Mouse (Mus musculus) liver, embryonic 11.5 days (tissue): ENCODE measurements around the gene Best1. TPM values are rescaled to one million over a fixed set of nuclear protein-coding genes. Genes with fewer than 3 reads are reported as not detected.

Source experiments
- ATAC-seq: fragments of 200-750 bp; cut with Nextera tagmentation; replicated peaks from 2 replicates; pipeline ENCODE4 v1.8.0; 2017; ENCODE audit warnings: moderate number of reproducible peaks, mild to moderate bottlenecking, moderate TSS enrichment, moderate library complexity; ENCODE audit not compliant: low FRiP score
- DNase-seq: peaks from one replicate; pipeline ENCODE4 v3.0.0-alpha.2; 2017; ENCODE audit warnings: low spot score
- H3K27ac ChIP-seq: fragments of 300-500 bp; sonication (generic); 2 replicates; pipeline ENCODE4 v1.5.1; 2014; ENCODE audit warnings: mild to moderate bottlenecking, low read depth, low read length, control low read depth
- H3K27me3 ChIP-seq: fragments of 300-500 bp; sonication (generic); replicated peaks from 2 replicates; pipeline ENCODE4 v1.6.1; 2014; ENCODE audit warnings: low read length, mixed read lengths; ENCODE audit not compliant: control insufficient read depth, insufficient read depth
- H3K36me3 ChIP-seq: fragments of 300-500 bp; sonication (generic); 2 replicates; pipeline ENCODE4 v1.6.1; 2014; ENCODE audit warnings: mild to moderate bottlenecking, low read length, moderate library complexity, mixed read lengths; ENCODE audit not compliant: control insufficient read depth, insufficient read depth
- H3K4me1 ChIP-seq: fragments of 300-500 bp; sonication (generic); replicated peaks from 2 replicates; pipeline ENCODE4 v1.6.1; 2014; ENCODE audit warnings: low read length, mixed read lengths; ENCODE audit not compliant: control insufficient read depth, insufficient read depth
- H3K4me2 ChIP-seq: fragments of 300-500 bp; sonication (generic); 2 replicates; pipeline ENCODE4 v1.6.1; 2014; ENCODE audit warnings: mild to moderate bottlenecking, control low read depth, moderate library complexity
- H3K4me3 ChIP-seq: fragments of 300-500 bp; sonication (generic); 2 replicates; pipeline ENCODE4 v1.5.1; 2014; ENCODE audit warnings: low read depth, low read length, control low read depth
- H3K9ac ChIP-seq: fragments of 300-500 bp; sonication (generic); 2 replicates; pipeline ENCODE4 v1.6.1; 2014; ENCODE audit warnings: low read depth, low read length, control low read depth
- H3K9me3 ChIP-seq: fragments of 300-500 bp; sonication (generic); 2 replicates; pipeline ENCODE4 v1.6.1; 2016; ENCODE audit warnings: low read length, inconsistent platforms, mixed read lengths; ENCODE audit not compliant: control insufficient read depth
- WGBS: fragments of 180-500 bp; shearing (Covaris S2); extraction: QIAGEN DNeasy Blood & Tissue Kit; methylation state at CpG from one replicate; pipeline ENCODE4 v1.1.7; 2014; 5-methylcytosine and 5-hydroxymethylcytosine counted together
- polyA plus RNA-seq: library from polyadenylated mRNA; unstranded; fragments of >200 nt; fragmentation: Nextera tagmentation; extraction: Ambion mirVana; gene quantifications from 2 replicates; pipeline ENCODE4 v1.2.1, GENCODE M21; 2014

Gene Best1
- polyA plus RNA-seq, 1 experiment from 2014 or later, result 0.59 TPM

DNA sequence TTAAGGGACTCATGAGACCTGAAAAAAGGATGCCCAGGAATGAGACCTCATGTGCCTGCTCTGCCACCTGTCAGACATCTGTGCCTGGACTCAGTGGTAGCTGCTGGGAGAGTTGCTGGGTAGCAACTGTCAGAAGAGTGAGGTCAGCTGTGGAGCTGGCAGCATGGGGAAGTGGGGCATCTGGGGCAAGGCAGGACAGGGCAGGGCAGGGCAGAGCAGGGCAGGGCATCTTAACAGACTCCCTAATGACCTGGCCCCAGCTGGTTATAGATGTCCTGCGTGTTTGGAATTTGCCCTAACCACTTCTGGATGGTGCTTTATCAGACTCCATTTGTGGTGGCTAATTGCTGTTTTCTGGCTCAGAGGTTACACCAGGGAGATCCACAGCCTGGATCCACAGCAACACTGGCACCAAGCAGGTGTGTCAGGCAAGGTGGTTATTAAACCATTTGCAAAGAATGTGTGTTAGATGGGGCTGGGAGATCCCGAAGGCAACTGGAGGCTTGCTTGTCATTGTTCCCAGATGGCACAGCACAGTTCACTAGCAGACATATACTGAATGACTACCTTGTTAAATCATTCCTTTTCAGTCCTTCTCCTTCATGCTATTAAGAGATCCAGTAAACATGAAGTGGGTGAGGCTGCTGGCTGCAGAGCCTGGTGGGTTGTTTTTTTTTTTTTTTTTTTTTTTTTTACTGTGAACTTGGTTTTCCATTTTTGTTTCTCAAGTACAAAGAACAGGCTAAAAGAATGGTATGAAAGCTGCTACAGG is 35.2 kb downstream of the Best1 start:
- H3K4me3 ChIP-seq, result no peak overlapping the region
- H3K4me2 ChIP-seq, result no peak overlapping the region
- no peaks in the 10 kb centered on the region for H3K36me3 ChIP-seq
- peaks cover 12% of the 10 kb centered on the region for H3K4me1 ChIP-seq
- no peak overlapping the region for H3K27ac ChIP-seq
- DNase-seq, result no peak
- no peak overlapping the region for H3K9ac ChIP-seq
- WGBS, result 67% methylated on average over 2 of the region's 2 CpGs
- no peaks in the 10 kb centered on the region for H3K27me3 ChIP-seq
- H3K9me3 ChIP-seq, result no peaks in the 10 kb centered on the region
- no peak for ATAC-seq

DNA sequence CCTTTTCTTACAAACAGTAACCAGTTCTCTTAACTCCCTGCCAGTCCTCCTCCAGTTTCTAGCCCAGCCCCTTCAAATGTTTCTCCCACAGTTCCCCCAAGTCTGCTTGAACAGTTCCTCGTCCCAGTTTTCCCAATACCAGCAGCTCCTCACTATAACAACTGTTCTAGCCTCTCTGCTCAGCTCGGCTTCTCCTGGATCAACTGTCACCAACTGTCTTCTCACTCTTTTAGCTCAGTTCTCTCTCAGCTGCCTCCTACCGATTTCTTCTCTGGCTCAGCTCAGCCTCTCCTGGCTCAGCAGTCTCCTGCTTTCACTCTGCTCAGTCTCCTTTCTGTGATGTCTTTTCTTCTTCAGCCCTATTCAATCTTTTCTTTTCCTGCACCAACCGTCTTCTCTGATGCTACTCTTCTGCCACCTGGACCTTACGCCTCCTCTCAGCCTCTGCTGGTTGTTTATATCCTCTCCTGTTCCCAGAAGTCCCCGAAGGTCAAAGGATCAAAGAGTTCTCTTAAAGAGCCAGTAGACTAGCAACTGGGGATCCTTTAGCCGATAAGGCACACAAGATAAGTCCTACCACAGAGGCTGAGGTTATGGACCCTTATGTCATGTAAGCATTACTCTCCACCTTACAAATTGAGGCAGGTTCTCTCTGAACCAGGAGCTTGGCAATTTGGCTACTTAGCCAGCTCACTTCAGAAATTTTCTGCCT is 37.1 kb downstream of the Best1 start:
- ATAC-seq (no peak), DNase-seq (no peak)
- Histone ChIP-seq H3K4me2 (peak overlapping the region; percentile 19), H3K9me3 (no peaks in the 10 kb centered on the region), H3K4me1 (peaks cover 12% of the 10 kb centered on the region), H3K9ac (no peak overlapping the region), H3K27ac (no peak overlapping the region), H3K27me3 (no peaks in the 10 kb centered on the region), H3K4me3 (no peak overlapping the region), H3K36me3 (no peaks in the 10 kb centered on the region)
- WGBS, result 17% methylated on average over 7 of the region's 7 CpGs

DNA sequence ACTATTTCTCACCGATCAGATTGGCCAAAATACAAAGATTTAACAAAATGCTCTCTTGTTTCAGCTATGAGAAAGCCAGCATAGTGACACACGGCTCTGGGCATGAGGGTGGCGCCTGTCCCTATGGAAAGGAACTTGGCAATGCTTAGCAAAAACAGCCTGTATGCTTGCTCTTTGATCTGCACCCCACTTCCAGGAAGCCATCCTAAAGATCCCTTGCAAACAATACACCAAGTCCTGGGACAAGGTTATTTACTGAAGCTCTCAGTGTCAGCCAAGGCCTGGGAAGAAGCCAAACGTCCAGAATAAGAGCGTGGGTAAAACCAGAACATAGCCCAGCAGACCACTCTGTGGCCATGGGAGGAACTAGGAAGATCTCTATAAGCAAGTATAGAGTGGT is 40.7 kb downstream of the Best1 start:
- Histone ChIP-seq H3K9me3 (no peaks in the 10 kb centered on the region), H3K4me3 (no peak overlapping the region), H3K27ac (no peak overlapping the region), H3K9ac (no peak overlapping the region), H3K4me1 (peaks cover 34% of the 10 kb centered on the region), H3K4me2 (no peak overlapping the region), H3K27me3 (no peaks in the 10 kb centered on the region), H3K36me3 (no peaks in the 10 kb centered on the region)
- no peak for DNase-seq
- WGBS, result 81% methylated on average over 5 of the region's 5 CpGs
- no peak for ATAC-seq

DNA sequence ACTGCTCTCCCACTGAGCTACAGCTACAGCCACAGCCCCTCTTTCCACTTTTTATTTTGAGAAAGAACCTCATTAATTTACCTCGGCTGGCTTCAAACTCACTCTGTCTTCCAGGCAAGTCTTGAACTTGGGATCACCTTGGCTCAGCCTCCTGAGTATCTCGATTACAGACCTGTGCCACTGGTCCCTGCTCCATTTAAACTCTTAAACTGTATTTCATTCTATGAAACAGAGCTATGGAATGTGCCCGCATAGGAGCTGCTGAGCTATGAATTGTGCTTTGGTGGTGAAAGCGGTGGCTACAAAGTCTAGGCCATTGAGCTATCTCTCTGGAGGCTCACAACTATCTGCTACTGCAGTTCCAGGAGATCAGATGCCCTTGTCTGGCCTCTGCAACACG is 43.5 kb downstream of the Best1 start:
- no peak overlapping the region for H3K27ac ChIP-seq
- WGBS, result 81% methylated on average over 5 of the region's 5 CpGs

DNA sequence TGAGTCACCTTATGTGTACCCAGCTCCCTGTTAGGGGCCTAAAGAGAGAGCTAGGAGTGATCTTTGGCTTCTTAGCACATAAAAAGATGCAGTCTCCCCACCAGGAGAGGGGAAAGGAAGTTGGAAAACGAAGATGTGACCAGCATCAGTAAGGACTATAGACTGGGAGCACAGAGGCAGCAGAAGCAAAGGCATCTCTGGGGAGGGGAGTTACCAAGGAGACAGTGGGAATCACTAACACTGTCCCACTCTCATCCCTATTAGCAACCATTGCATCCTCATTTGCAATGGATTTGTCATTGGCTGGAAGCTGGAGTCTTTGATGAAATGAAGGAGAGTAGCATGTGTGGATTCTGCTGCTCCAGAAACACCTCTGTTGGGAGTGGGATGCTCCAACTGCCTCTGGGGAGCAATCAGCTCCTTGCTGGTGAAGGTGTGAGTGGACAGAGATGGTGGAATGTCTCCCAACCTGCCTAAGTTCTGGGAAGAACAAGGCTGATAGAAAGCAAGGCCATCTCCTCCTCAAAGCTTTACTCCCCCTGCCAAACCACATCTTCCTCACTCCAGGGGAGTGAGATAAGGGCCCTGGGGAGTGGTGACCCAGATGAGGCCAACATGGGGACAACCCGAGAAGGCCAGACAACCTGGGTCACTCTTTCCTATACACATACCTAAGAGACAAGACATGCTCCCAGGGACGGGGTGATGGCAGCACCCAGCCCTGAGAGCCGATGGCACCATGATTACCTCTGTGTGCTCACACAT is 44.6 kb downstream of the Best1 start:
- 0 out of 2 replicates have a peak overlapping the region, but pooled peaks have one; percentile 20 for H3K9ac ChIP-seq
- peak overlapping the region; percentile 30; the same call in 1 of the 2 replicates for H3K27ac ChIP-seq
- H3K4me2 ChIP-seq, result 0 out of 2 replicates have a peak overlapping the region, but pooled peaks have one; percentile 8
- ATAC-seq (no peak), DNase-seq (no peak)
- H3K27me3 ChIP-seq, result no peaks in the 10 kb centered on the region
- peaks cover 45% of the 10 kb centered on the region for H3K4me1 ChIP-seq
- H3K36me3 ChIP-seq, result no peaks in the 10 kb centered on the region
- no peaks in the 10 kb centered on the region for H3K9me3 ChIP-seq
- 57% methylated on average over 4 of the region's 4 CpGs for WGBS
- no peak overlapping the region for H3K4me3 ChIP-seq

More for the DNA sequence above, 43.5 kb downstream of the Best1 start:
- no peak overlapping the region for H3K9ac ChIP-seq
- ATAC-seq (no peak), DNase-seq (no peak)
- no peaks in the 10 kb centered on the region for H3K9me3 ChIP-seq
- no peak overlapping the region for H3K4me2 ChIP-seq
- no peaks in the 10 kb centered on the region for H3K27me3 ChIP-seq
- H3K36me3 ChIP-seq, result no peaks in the 10 kb centered on the region
- H3K4me3 ChIP-seq, result no peak overlapping the region
- peaks cover 45% of the 10 kb centered on the region for H3K4me1 ChIP-seq

DNA sequence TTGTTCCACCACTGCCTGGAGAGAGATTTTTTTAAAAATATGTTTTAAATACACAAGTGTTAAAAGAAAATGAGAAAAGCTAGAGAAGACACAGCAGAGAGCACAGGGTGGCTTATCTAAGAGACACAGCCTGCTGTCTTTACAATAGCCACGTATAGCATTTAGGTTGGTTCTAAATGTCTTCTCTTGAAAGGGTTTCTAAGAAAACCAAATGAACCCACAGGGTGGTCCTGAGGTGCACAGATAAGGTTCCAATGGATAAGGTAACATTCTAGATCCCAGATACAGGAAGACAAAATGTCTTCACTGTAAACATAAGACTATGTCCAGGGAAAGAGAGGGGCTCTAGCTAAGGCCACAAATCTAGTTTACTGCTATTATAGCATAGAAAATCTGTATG is 46.0 kb downstream of the Best1 start:
- ATAC-seq (peak; percentile 80), DNase-seq (no peak)
- peak overlapping the region; percentile 86 for H3K27ac ChIP-seq
- H3K27me3 ChIP-seq, result no peaks in the 10 kb centered on the region
- H3K9ac ChIP-seq, result peak overlapping the region; percentile 61
- no peaks in the 10 kb centered on the region for H3K9me3 ChIP-seq
- no peak overlapping the region for H3K4me3 ChIP-seq
- H3K36me3 ChIP-seq, result no peaks in the 10 kb centered on the region
- peak overlapping the region; percentile 45 for H3K4me2 ChIP-seq
- 38% methylated on average over 1 of the region's 1 CpGs for WGBS
- peaks cover 45% of the 10 kb centered on the region for H3K4me1 ChIP-seq

DNA sequence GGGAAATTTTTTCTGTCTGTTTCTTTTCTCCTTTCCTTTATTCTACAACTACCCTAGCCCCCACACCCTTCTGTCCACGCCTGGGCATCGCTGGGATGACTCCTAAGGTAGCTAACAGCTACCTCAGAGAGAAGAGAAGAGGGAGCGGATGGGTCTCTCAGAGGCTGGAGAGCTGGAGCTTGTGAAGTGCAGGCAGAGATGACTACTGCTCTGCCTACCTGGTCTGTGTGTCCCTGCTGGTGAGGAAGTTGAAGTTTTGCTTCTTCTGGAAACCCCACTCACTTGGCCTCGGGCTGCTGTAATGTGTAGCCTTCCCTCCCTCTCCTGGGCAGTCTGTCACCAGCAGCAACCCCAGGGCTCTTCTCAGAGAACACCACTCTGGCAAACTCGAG is 46.6 kb downstream of the Best1 start:
- H3K4me1 ChIP-seq, result peaks cover 45% of the 10 kb centered on the region
- DNase-seq (no peak), ATAC-seq (peak; percentile 60)
- peak overlapping the region; percentile 45 for H3K4me2 ChIP-seq
- peak overlapping the region; percentile 86 for H3K27ac ChIP-seq
- no peaks in the 10 kb centered on the region for H3K27me3 ChIP-seq
- no peak overlapping the region for H3K4me3 ChIP-seq
- H3K9me3 ChIP-seq, result no peaks in the 10 kb centered on the region
- 28% methylated on average over 5 of the region's 5 CpGs for whole genome bisulfite sequencing
- no peaks in the 10 kb centered on the region for H3K36me3 ChIP-seq
- peak overlapping the region; percentile 61 for H3K9ac ChIP-seq

DNA sequence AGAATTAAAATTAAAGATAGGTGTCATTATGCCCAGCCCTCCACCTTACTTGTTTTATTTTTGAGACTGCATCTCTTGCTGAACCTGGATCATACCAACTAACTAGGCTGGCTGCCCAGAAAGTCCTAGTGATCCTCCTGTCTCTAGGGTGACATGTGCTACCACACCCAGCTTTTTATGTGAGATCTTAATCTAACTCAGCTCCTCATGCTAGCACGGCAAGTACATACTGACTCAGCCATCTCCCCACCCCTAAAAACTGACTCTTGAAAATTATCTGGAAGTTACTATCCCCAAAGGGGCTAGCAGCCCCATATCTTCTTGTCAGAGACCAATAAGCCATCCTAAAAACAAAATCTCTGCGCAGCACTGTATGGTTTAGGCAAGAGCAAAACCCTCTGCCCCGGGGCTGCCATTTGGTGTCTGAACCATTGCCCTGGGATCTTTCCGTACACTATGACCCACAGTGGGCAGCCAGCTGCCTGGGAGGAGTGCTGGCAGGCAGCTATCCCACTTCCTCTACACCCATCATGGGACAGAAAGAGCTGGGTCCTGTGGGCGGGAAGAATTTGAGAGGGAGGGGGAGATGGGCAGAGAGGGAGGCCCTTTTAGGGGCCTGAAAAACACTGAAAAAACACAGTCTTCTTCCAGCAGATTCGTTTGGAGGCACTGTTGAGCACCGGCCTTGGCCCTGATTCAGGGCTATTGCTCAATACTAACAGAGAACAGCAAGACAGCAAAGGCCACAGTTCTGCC is 47.2 kb downstream of the Best1 start:
- DNase-seq (peak; percentile 52), ATAC-seq (peak; percentile 66)
- peak overlapping the region; percentile 45 for H3K4me2 ChIP-seq
- 20% methylated on average over 7 of the region's 7 CpGs for WGBS
- no peak overlapping the region for H3K4me3 ChIP-seq
- peak overlapping the region; percentile 61 for H3K9ac ChIP-seq
- no peaks in the 10 kb centered on the region for H3K9me3 ChIP-seq
- peak overlapping the region; percentile 86 for H3K27ac ChIP-seq
- peaks cover 45% of the 10 kb centered on the region for H3K4me1 ChIP-seq
- H3K27me3 ChIP-seq, result no peaks in the 10 kb centered on the region
- H3K36me3 ChIP-seq, result no peaks in the 10 kb centered on the region
